Mouse (Mus musculus) hindbrain, embryonic 12.5 days (tissue): ENCODE measurements around the gene Ppef2. TPM values are rescaled to one million over a fixed set of nuclear protein-coding genes. Genes with fewer than 3 reads are reported as not detected.

Experiments
- ATAC-seq: fragments of 200-750 bp; cut with Nextera tagmentation; 2 replicates; pipeline ENCODE4 v1.8.0; 2017; ENCODE audit warnings: moderate TSS enrichment; ENCODE audit not compliant: low FRiP score
- H3K27ac ChIP-seq: fragments of 300-500 bp; sonication (generic); 2 replicates; pipeline ENCODE4 v1.5.1; 2016; ENCODE audit warnings: mild to moderate bottlenecking
- H3K27me3 ChIP-seq: fragments of 300-500 bp; sonication (generic); 2 replicates; pipeline ENCODE4 v1.6.1; 2016; ENCODE audit warnings: mild to moderate bottlenecking
- H3K36me3 ChIP-seq: fragments of 300-500 bp; sonication (generic); 2 replicates; pipeline ENCODE4 v1.6.1; 2016; ENCODE audit warnings: mild to moderate bottlenecking
- H3K4me1 ChIP-seq: fragments of 300-500 bp; sonication (generic); 2 replicates; pipeline ENCODE4 v1.6.1; 2016
- H3K4me2 ChIP-seq: fragments of 300-500 bp; sonication (generic); replicated peaks from 2 replicates; pipeline ENCODE4 v1.6.1; 2016; ENCODE audit warnings: mild to moderate bottlenecking
- H3K4me3 ChIP-seq: fragments of 300-500 bp; sonication (generic); 2 replicates; pipeline ENCODE4 v1.5.1; 2016; ENCODE audit warnings: mild to moderate bottlenecking
- H3K9ac ChIP-seq: fragments of 300-500 bp; sonication (generic); 2 replicates; pipeline ENCODE4 v1.6.1; 2016; ENCODE audit warnings: mild to moderate bottlenecking, moderate library complexity
- H3K9me3 ChIP-seq: fragments of 300-500 bp; sonication (generic); replicated peaks from 2 replicates; pipeline ENCODE4 v1.6.1; 2016; ENCODE audit warnings: mild to moderate bottlenecking
- WGBS: fragments of 180-500 bp; shearing (Covaris S2); methylation state at CpG from one replicate; pipeline ENCODE4 v1.1.7; 2016; 5-methylcytosine and 5-hydroxymethylcytosine counted together
- polyA plus RNA-seq: library from polyadenylated mRNA; unstranded; fragments of >200 nt; fragmentation: Nextera tagmentation; extraction: Ambion mirVana; gene quantifications from 2 replicates; pipeline ENCODE4 v1.2.1, GENCODE M21; 2016

Ppef2 gene
- polyA plus RNA-seq, 1 experiment from 2014 or later, result 0.53 TPM

- peak overlapping the region; percentile 40 for H3K27ac ChIP-seq
- H3K4me3 ChIP-seq, result no peak overlapping the region
- H3K9ac ChIP-seq, result no peak overlapping the region
- peak; percentile 89 for ATAC-seq
- no peaks in the 10 kb centered on the region for H3K36me3 ChIP-seq
- peaks cover 2% of the 10 kb centered on the region; the same call in 1 of the 2 replicates for H3K27me3 ChIP-seq
- H3K4me1 ChIP-seq, result peaks cover 12% of the 10 kb centered on the region
- no peak overlapping the region for H3K4me2 ChIP-seq
- WGBS, result 7% methylated on average over 4 of the region's 4 CpGs
- no peaks in the 10 kb centered on the region for H3K9me3 ChIP-seq
These were observed 7.8 kb upstream of the Ppef2 start for GRCm38 (mm10) chr5:92263761-92264359.

DNA sequence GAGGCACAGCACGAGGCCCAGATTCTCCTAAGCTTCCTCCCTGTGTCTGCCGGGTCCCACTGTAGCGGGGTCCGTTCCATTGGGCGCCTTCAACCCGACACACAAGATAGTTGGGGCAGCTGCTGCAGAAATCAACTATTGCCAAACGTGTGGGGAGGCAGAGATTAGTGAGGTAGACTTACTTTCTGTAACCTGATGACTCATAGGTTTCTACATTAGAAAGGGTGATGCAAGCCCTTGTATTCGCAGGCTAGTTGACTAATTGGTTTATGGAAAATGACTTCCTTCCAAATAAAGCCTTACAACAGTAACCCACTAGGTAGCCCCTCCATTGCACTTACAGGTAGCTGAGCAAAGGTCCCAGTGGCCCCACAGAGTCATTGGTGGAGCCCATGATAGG is 6.6 kb upstream of the Ppef2 start:
- peaks cover 6% of the 10 kb centered on the region; the same call in 1 of the 2 replicates for H3K27me3 ChIP-seq
- no peak overlapping the region; the same call in 1 of the 2 replicates for H3K27ac ChIP-seq
- H3K4me2 ChIP-seq, result no peak overlapping the region
- H3K4me1 ChIP-seq, result peaks cover 12% of the 10 kb centered on the region
- no peak overlapping the region for H3K4me3 ChIP-seq
- ATAC-seq, result no peak
- H3K36me3 ChIP-seq, result no peaks in the 10 kb centered on the region
- no peak overlapping the region for H3K9ac ChIP-seq
- H3K9me3 ChIP-seq, result no peaks in the 10 kb centered on the region
- 87% methylated on average over 8 of the region's 8 CpGs for WGBS

DNA sequence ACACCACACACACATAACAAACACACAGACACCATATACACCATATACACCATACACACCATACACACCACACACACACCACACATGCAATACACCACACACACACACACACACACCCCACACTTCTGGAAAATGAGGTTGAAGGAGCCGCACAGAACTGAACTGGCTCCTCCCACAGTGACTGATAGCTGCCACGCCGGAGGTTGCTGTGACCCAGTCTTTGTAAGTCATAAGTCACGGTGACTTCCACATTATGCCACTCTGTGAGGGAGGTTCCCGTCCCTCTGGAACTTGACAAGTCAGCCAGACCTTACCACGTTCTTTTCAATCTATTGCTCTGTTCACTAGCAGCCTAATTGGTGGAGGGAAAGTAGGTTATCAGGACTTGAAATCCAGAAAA is 1.6 kb downstream of the Ppef2 start:
- Histone ChIP-seq H3K4me3 (no peak overlapping the region), H3K9ac (no peak overlapping the region), H3K4me1 (peaks cover 2% of the 10 kb centered on the region), H3K9me3 (0 out of 2 replicates have a peak, but pooled peaks cover 4% of the 10 kb centered on the region), H3K36me3 (no peaks in the 10 kb centered on the region), H3K4me2 (no peak overlapping the region), H3K27me3 (peaks cover 6% of the 10 kb centered on the region; the same call in 1 of the 2 replicates), H3K27ac (no peak overlapping the region)
- no peak for ATAC-seq
- WGBS, result 69% methylated on average over 6 of the region's 6 CpGs

DNA sequence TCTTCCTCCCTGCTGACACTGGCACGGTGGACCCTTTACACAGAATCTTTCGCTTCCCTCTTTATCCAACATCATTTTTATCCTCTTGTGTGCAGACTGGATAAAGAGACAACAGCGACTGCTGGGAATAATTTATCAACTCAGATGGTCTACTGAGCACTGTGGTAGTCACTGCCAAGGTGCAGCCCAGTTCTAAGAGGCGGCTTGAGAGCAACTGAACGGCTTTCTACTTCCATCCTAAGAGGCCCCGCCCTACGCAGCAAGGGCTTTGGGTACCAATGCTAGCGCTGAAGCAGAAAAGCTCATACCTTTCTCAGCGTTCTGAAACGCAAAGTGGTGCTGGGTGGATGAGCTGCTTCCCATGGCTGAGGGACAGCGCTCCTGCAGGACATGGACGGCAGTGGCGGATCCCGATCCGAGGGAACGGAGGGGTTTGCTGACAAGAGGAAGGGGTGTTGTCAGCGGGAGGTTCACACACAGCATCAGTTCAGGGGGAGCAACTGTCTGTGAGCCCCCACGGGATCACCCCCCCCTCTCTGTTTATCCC is 3.2 kb downstream of the Ppef2 start:
- no peak overlapping the region for H3K4me3 ChIP-seq
- peak; percentile 36; the same call in 1 of the 2 replicates for ATAC-seq
- H3K27me3 ChIP-seq, result no peaks in the 10 kb centered on the region

GRCm38 (mm10) chr5:92252031-92252430 is 4.0 kb downstream of the Ppef2 start:
- Histone ChIP-seq H3K9me3 (0 out of 2 replicates have a peak, but pooled peaks cover 4% of the 10 kb centered on the region), H3K4me2 (no peak overlapping the region), H3K27ac (no peak overlapping the region), H3K4me1 (peaks cover 2% of the 10 kb centered on the region), H3K36me3 (no peaks in the 10 kb centered on the region), H3K4me3 (no peak overlapping the region), H3K27me3 (no peaks in the 10 kb centered on the region), H3K9ac (no peak overlapping the region)
- no peak for ATAC-seq
- WGBS, result 85% methylated on average over 6 of the region's 6 CpGs

More for the DNA sequence above, 3.2 kb downstream of the Ppef2 start:
- Histone ChIP-seq H3K4me2 (peak overlapping the region; percentile 29; the same call in 1 of the 2 replicates), H3K36me3 (no peaks in the 10 kb centered on the region), H3K9ac (no peak overlapping the region), H3K9me3 (0 out of 2 replicates have a peak, but pooled peaks cover 4% of the 10 kb centered on the region), H3K27ac (no peak overlapping the region), H3K4me1 (peaks cover 2% of the 10 kb centered on the region)
- 21% methylated on average over 18 of the region's 18 CpGs for WGBS

DNA sequence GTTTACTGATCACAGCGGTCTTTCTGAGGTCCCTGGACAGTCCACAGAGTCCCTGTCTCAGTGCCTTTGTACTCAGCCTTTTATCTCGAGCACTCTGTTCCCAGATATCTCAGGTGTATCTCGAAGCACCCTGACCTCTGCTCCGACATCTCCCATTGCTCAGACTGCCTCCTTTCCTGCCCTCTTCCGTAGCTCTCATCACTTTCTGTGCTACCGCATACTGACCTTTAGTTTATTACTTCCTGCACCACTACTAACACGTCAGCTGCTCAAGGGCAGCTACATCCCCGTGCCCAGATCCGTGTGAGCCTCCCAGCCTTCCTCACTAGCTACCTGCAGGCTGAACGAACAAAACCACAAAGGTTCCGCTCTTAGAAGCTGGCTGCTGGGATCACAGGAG is 7.5 kb downstream of the Ppef2 start:
- Histone ChIP-seq H3K4me3 (no peak overlapping the region), H3K36me3 (no peaks in the 10 kb centered on the region), H3K27ac (no peak overlapping the region), H3K27me3 (no peaks in the 10 kb centered on the region), H3K4me1 (no peaks in the 10 kb centered on the region), H3K9ac (no peak overlapping the region), H3K9me3 (0 out of 2 replicates have a peak, but pooled peaks cover 4% of the 10 kb centered on the region), H3K4me2 (no peak overlapping the region)
- 87% methylated on average over 11 of the region's 11 CpGs for WGBS
- no peak for ATAC-seq

- H3K27me3 ChIP-seq, result no peaks in the 10 kb centered on the region
- no peak overlapping the region for H3K4me3 ChIP-seq
- 0 out of 2 replicates have a peak, but pooled peaks cover 4% of the 10 kb centered on the region for H3K9me3 ChIP-seq
- ATAC-seq, result no peak
- H3K27ac ChIP-seq, result no peak overlapping the region
- no peak overlapping the region for H3K4me2 ChIP-seq
- H3K4me1 ChIP-seq, result no peaks in the 10 kb centered on the region
- H3K9ac ChIP-seq, result no peak overlapping the region
- no peaks in the 10 kb centered on the region for H3K36me3 ChIP-seq
- WGBS, result 94% methylated on average over 9 of the region's 9 CpGs
These were observed 10.6 kb downstream of the Ppef2 start for GRCm38 (mm10) chr5:92245483-92245882.

DNA sequence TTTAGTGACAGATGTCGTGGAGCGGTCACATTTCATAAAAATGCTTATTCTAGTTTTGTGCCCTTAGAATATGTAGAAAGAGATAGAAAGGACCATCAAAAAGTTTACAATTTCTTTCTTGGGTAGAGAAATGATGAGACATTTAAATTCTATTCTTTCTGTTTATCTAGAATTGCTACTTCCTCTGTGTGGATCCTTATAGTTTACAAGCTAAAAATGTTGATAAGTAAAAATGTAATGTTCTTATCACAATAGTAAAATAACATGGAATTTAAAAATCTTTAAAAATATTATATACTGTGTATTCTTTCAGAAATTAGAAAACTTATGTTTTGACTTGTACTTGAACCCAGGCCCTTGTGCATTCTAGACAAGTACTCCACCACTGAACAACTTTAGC is 11.2 kb downstream of the Ppef2 start:
- 96% methylated on average over 2 of the region's 2 CpGs for WGBS
- H3K4me3 ChIP-seq, result no peak overlapping the region
- H3K9me3 ChIP-seq, result 0 out of 2 replicates have a peak, but pooled peaks cover 4% of the 10 kb centered on the region
- H3K4me1 ChIP-seq, result no peaks in the 10 kb centered on the region
- ATAC-seq, result no peak
- H3K27ac ChIP-seq, result no peak overlapping the region
- no peaks in the 10 kb centered on the region for H3K36me3 ChIP-seq
- no peak overlapping the region for H3K9ac ChIP-seq
- no peaks in the 10 kb centered on the region for H3K27me3 ChIP-seq
- no peak overlapping the region for H3K4me2 ChIP-seq

- H3K4me2 ChIP-seq, result no peak overlapping the region
- no peaks in the 10 kb centered on the region for H3K27me3 ChIP-seq
- H3K9ac ChIP-seq, result no peak overlapping the region
- H3K4me1 ChIP-seq, result no peaks in the 10 kb centered on the region
- no peaks in the 10 kb centered on the region for H3K36me3 ChIP-seq
- no peak overlapping the region for H3K4me3 ChIP-seq
- ATAC-seq, result no peak
- no peak overlapping the region for H3K27ac ChIP-seq
- WGBS, result 93% methylated on average over 12 of the region's 12 CpGs
- H3K9me3 ChIP-seq, result no peaks in the 10 kb centered on the region
These were observed 15.3 kb downstream of the Ppef2 start for GRCm38 (mm10) chr5:92240769-92241168.

- 42% methylated on average over 29 of the region's 29 CpGs for WGBS
- Histone ChIP-seq H3K9ac (no peak overlapping the region), H3K36me3 (no peaks in the 10 kb centered on the region), H3K4me2 (peak overlapping the region; percentile 25), H3K9me3 (no peaks in the 10 kb centered on the region), H3K4me1 (no peaks in the 10 kb centered on the region), H3K27me3 (no peaks in the 10 kb centered on the region), H3K27ac (no peak overlapping the region), H3K4me3 (no peak overlapping the region)
- peak; percentile 56 for ATAC-seq
These were observed 16.5 kb downstream of the Ppef2 start for GRCm38 (mm10) chr5:92239333-92240232.

DNA sequence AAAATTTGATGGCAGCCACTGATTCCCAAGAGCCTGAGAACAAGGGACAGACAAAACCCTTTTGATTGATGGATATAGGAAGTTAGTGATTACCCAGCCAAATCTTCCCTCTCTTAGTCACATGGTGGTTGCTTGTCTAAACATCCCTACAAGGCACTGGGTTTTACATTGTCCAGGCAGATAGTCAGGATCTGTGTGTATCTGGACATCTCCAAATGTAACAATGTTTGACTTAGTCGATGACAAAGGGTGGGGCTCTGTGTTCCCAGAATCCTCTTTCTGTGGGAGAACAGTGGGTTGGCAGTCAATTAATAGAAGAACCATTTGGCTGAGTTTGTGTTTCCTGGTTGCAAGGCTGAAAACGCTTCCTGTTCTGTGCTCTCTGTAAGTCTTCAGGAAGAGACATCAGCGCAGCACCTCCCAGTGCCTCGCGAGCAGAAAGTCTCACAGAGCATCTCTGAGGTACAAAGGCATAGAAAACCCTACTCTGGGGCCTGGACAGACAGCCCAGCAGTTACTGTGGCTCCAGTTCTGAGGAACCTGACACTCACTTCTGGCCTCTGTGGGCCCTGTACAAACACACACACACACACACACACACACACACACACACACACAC is 21.0 kb downstream of the Ppef2 start:
- Histone ChIP-seq H3K4me3 (no peak overlapping the region), H3K9me3 (no peaks in the 10 kb centered on the region), H3K27me3 (0 out of 2 replicates have a peak, but pooled peaks cover 3% of the 10 kb centered on the region), H3K27ac (no peak overlapping the region), H3K4me1 (no peaks in the 10 kb centered on the region), H3K36me3 (no peaks in the 10 kb centered on the region), H3K4me2 (no peak overlapping the region), H3K9ac (no peak overlapping the region)
- 79% methylated on average over 5 of the region's 5 CpGs for WGBS
- ATAC-seq, result no peak

DNA sequence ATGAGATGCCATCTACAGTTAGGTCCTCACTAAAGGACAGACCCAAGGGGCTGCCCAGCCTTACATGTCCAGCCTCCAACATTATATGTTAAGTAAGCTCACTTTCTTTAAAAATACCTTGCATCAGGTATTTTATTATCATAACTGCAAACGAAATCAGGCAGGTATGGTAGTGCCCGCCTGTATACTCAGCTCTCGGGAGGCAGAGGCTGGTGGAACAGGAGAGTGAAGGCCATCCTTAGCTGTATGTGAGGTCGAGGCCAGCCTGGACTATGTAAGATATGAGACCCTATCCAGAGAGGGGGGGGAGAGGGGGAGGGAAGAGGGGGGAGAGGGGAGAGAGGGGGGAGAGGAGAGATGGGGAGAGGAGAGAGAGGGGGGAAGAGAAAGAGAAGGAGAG is 22.7 kb downstream of the Ppef2 start:
- no peaks in the 10 kb centered on the region for H3K9me3 ChIP-seq
- WGBS, result 96% methylated on average over 4 of the region's 4 CpGs
- no peak for ATAC-seq
- no peak overlapping the region for H3K27ac ChIP-seq
- no peaks in the 10 kb centered on the region for H3K36me3 ChIP-seq
- no peaks in the 10 kb centered on the region for H3K4me1 ChIP-seq
- H3K9ac ChIP-seq, result no peak overlapping the region
- no peak overlapping the region for H3K4me2 ChIP-seq
- H3K27me3 ChIP-seq, result 0 out of 2 replicates have a peak, but pooled peaks cover 3% of the 10 kb centered on the region
- no peak overlapping the region for H3K4me3 ChIP-seq
